8 mouse cellular contexts compared by ENCODE assay signal in genomic region chr11:8664393-8664743, GRCm38 (mm10). TPM values are rescaled to one million over a fixed set of nuclear protein-coding genes. Genes with fewer than 3 reads are reported as not detected.
DNase-seq lines count a peak whose midpoint lies in the region; ATAC-seq and TF ChIP-seq lines count a peak whose summit lies in the region.

TSS of gene Tns3 (minus strand) at chr11:8664535.

- H3K9ac ChIP-seq in liver, adult 2 months (ENCODE audit: low read depth, low read length): peak within 1 kb of the TSS; percentile 96
- peak within 1 kb of the TSS; percentile 62 for H3K9ac ChIP-seq in midbrain, embryonic 15.5 days

- peak within 1 kb of the TSS; percentile 34; the same call in 1 of the 2 replicates for H3K27ac ChIP-seq in cortical plate, adult 2 months (ENCODE audit: insufficient read depth, low read length)
- peak within 1 kb of the TSS; percentile 86 for H3K27ac ChIP-seq in liver, adult 2 months (replicated peaks; ENCODE audit: insufficient read depth, low read depth, low read length)
- H3K27ac ChIP-seq in midbrain, embryonic 15.5 days: no peak within 1 kb of the TSS

- H3K79me2 ChIP-seq in liver, adult 2 months (ENCODE audit: control insufficient read depth, insufficient read depth, low read length): peaks cover 16% of the 10 kb centered on the region; the same call in 1 of the 2 replicates

- peak; percentile 71 for ATAC-seq in midbrain, embryonic 15.5 days (replicated peaks)
- no peak for ATAC-seq in activated CD4-positive, CD25-positive, alpha-beta regulatory T cell, adult 4 months

- H3K4me3 ChIP-seq in cortical plate, adult 2 months (ENCODE audit: insufficient read depth, low read length): peak within 1 kb of the TSS; percentile 21
- H3K4me3 ChIP-seq in liver, adult 2 months (ENCODE audit: insufficient read depth, low read depth, low read length): peak within 1 kb of the TSS; percentile 96
- peak within 1 kb of the TSS; percentile 64 for H3K4me3 ChIP-seq in midbrain, embryonic 15.5 days

- H3K4me2 ChIP-seq in midbrain, embryonic 15.5 days: peak within 1 kb of the TSS; percentile 82

- no peaks in the 10 kb centered on the region for H3K36me3 ChIP-seq in liver, adult 2 months (ENCODE audit: control insufficient read depth, insufficient read depth, low read length)
- no peaks in the 10 kb centered on the region for H3K36me3 ChIP-seq in midbrain, embryonic 15.5 days (replicated peaks)

- DNase-seq in right cerebral cortex, adult 18-20 months: peak; percentile 13
- DNase-seq in right cerebral cortex, postnatal 36 days (ENCODE audit: low spot score in 2 of 2): no peak
- DNase-seq in heart, adult 8-10 months (ENCODE audit: low spot score): no peak
- DNase-seq in kidney, adult 9 months: peak; percentile 67
- DNase-seq in liver, adult 2 months (ENCODE audit: extremely low read depth, low read depth, low spot score): no peak

- H3K27me3 ChIP-seq in liver, adult 2 months (ENCODE audit: control insufficient read depth, insufficient read depth, low read length): no peaks in the 10 kb centered on the region
- H3K27me3 ChIP-seq in midbrain, embryonic 15.5 days (replicated peaks): peaks cover 14% of the 10 kb centered on the region

- 1% methylated on average over 37 of the region's 37 CpGs for WGBS in liver, adult 2 months
- WGBS in midbrain, embryonic 15.5 days: under 1% methylated on average over 37 of the region's 37 CpGs

- no peaks in the 10 kb centered on the region for H3K4me1 ChIP-seq in cortical plate, adult 2 months (ENCODE audit: control insufficient read depth, insufficient read depth, low read length)
- H3K4me1 ChIP-seq in liver, adult 2 months (ENCODE audit: control insufficient read depth, insufficient read depth, low read length): peaks cover 7% of the 10 kb centered on the region; the same call in 1 of the 2 replicates
- H3K4me1 ChIP-seq in midbrain, embryonic 15.5 days: peaks cover 7% of the 10 kb centered on the region

- H3K9me3 ChIP-seq in midbrain, embryonic 15.5 days: no peaks in the 10 kb centered on the region

- no peak for TF ChIP-seq POLR2A in cortical plate, adult 2 months (IDR thresholded peaks at IDR 0.05; ENCODE audit: extremely low read depth, insufficient read depth, low read length)
- TF ChIP-seq POLR2A in liver, adult 2 months (IDR thresholded peaks at IDR 0.05; ENCODE audit: extremely low read depth, insufficient read depth, low read length): no peak

- no peak for TF ChIP-seq CTCF in cortical plate, adult 2 months (IDR thresholded peaks at IDR 0.05; ENCODE audit: extremely low read depth, insufficient read depth, low read length)
- peak; percentile 32 for TF ChIP-seq CTCF in liver, adult 2 months (IDR thresholded peaks at IDR 0.05; ENCODE audit: low read depth, low read length)

RNA-seq across cellular contexts. Expression of gene Tns3, which starts in this region (rescaled TPM):
- 23.7 and 24.2 TPM in 2 replicates for polyA plus RNA-seq in cortical plate, adult 2 months (2012; rRNA removed)
- total RNA-seq in heart, adult 8-10 months (2022): 10 to 100 TPM; 22.9 to 25.7 (median 23.7) TPM
- total RNA-seq in liver, adult 2 months (2014; rRNA removed): 15.3 and 19.7 TPM in 2 replicates
- 12.8 and 14.6 TPM in 2 replicates for polyA plus RNA-seq in liver, adult 2 months (2012; rRNA removed)
- 6.1 and 6.4 TPM in 2 replicates for polyA plus RNA-seq in midbrain, embryonic 15.5 days (2015; fragmentation: Nextera tagmentation; extraction: Ambion mirVana)
- polyA plus RNA-seq in activated CD4-positive, CD25-positive, alpha-beta regulatory T cell, adult 4 months (2017; shearing (Covaris generic)): under 1 TPM; 0.06 to 0.09 TPM

Comparison
In these comparisons a context has a peak if more than half of its experiments do, and no peak if none do; other contexts are left out.
1. DNase-seq: peak in right cerebral cortex, adult 18-20 months (single experiment) and kidney, adult 9 months (single experiment); none in right cerebral cortex, postnatal 36 days (0 of 2), heart, adult 8-10 months (single experiment) and liver, adult 2 months (single experiment).
2. H3K4me3 ChIP-seq: peak in every context shown above with its lines; median percentile 96 in liver, adult 2 months; 64 in midbrain, embryonic 15.5 days; 21 in cortical plate, adult 2 months.